Mouse (Mus musculus) liver, adult (tissue): Measurements from ENCODE around the gene Etfa.

ENCODE experiments used
- GATA4 ChIP-seq: IDR thresholded peaks from 2 replicates; pipeline ENCODE4 v1.6.1; 2014; ENCODE audit warnings: mild to moderate bottlenecking, low read length; ENCODE audit not compliant: insufficient replicate concordance

Gene Etfa

DNA sequence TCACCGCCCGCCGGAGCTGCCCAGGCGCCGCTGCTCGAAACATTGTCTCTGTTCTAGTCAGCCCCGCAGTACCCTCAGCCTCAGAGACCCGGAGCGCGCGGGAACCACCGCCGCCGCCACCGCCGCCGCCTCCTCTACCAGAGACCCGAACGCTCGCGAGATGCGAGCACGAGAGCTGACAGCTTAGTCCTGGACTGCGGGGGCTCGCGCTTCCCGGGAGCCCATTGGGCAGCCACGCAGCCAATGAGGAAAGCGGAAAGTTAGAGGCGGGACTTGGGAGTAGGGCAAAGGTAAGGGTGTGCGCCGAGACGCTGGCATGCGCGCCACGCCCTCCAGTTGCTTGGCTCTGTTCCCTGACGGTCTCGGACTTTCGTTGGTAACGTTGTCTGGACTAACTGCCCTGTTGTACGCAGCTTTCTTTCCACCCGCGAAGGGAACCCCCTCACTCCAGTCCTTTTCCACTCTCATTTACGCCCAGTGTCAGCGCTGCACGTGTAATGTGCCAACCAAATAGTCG, at the start of gene Etfa:
Gene Etfa (minus strand): TSS at position 217 of the 517 bp plus-strand sequence.
- no peak for TF ChIP-seq GATA4

GRCm38 (mm10) chr9:55560960-55561359, 48.9 kb upstream of the Etfa start:
- no peak for TF ChIP-seq GATA4

DNA sequence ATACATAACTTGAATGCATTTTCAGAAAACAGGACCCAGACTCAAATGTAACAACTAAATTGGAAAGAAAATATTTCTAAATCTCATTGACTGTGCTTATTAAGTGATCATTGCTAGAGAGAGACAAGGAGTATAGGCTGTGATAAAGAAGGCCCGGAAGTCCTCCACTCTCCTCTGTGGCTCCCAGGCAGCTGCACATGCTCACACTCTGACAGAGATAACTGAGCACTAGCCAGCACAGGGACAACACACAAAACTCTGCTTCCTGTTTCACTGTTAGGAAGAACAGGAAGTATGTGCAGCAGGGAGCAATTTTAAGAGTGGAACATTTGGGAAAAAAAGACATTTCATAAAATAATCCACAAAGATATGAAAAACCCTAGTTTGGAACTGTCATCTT, 42.9 kb upstream of the Etfa start:
- no peak for TF ChIP-seq GATA4

GRCm38 (mm10) chr9:55549302-55549890, 37.4 kb upstream of the Etfa start:
- no peak for TF ChIP-seq GATA4

GRCm38 (mm10) chr9:55548871-55549270, 36.8 kb upstream of the Etfa start:
- no peak for TF ChIP-seq GATA4

GRCm38 (mm10) chr9:55546176-55547010, 34.4 kb upstream of the Etfa start:
- TF ChIP-seq GATA4 = no peak

GRCm38 (mm10) chr9:55545556-55546175, 33.6 kb upstream of the Etfa start:
- TF ChIP-seq GATA4 = no peak

- TF ChIP-seq GATA4 = no peak
Measured at GRCm38 (mm10) chr9:55544861-55545555, 33.0 kb upstream of the Etfa start.

DNA sequence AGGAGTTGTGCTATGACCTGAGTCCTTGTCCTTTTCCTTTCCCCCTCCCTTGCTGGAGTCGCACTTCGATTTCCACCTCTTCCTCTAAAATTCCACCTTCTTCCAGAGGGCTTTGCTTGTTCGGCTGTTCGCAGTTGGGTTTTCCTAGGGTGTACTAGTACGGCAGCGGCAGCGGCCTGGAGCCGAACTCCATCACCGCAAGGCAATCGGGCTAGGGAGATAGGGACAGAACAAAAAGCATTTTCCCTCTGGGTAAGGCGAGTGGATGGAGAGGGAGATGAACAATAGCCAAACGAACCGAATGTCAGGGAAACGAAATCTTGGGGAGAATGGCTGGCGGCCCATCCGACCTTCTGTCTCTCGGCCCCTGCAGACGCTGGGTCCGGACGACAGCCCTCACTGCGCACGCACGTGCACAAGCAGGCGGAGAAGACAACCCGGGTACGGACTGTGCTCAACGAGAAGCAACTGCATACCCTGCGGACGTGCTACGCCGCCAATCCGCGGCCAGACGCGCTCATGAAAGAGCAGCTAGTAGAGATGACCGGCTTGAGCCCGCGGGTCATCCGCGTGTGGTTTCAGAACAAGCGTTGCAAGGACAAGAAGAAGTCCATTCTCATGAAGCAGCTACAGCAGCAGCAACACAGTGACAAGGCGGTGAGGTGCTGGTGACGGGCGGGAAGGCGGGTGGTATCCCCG, 31.8 kb upstream of the Etfa start:
- TF ChIP-seq GATA4 = no peak

DNA sequence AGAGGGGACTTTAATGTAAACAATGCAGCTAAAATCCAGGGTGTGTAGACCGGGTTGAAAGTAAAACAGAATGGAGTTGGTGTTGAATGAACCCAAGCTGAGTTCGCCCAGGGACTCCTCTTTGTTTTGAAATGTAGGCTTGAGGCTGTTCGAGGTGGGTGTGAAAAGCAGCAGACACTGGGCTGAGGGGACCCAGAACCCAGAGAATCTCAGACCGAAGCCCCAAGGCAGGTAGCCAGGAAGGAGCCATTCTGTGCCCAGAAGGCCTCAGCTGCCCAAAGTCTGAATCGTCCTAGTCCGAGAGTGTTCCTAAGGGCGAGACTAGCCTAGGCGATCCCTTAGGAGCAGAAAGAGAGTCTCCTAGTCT, 31.3 kb upstream of the Etfa start:
- no peak for TF ChIP-seq GATA4

GRCm38 (mm10) chr9:55542366-55543325, 30.6 kb upstream of the Etfa start:
- no peak for TF ChIP-seq GATA4

- no peak for TF ChIP-seq GATA4
Measured at GRCm38 (mm10) chr9:55541681-55542365, 29.8 kb upstream of the Etfa start.

- TF ChIP-seq GATA4 = no peak
Measured at GRCm38 (mm10) chr9:55540888-55541287, 28.8 kb upstream of the Etfa start.
